Mouse (Mus musculus): ENCODE results near the gene Corin. TPM values are rescaled to one million over a fixed set of nuclear protein-coding genes. Genes with fewer than 3 reads are reported as not detected.
A peak's percentile ranks its signal among the peaks of the same experiment; 100 is the strongest.

Corin gene
- polyA plus RNA-seq (2012; rRNA removed): 2.3 and 3.0 TPM in 2 replicates

DNA sequence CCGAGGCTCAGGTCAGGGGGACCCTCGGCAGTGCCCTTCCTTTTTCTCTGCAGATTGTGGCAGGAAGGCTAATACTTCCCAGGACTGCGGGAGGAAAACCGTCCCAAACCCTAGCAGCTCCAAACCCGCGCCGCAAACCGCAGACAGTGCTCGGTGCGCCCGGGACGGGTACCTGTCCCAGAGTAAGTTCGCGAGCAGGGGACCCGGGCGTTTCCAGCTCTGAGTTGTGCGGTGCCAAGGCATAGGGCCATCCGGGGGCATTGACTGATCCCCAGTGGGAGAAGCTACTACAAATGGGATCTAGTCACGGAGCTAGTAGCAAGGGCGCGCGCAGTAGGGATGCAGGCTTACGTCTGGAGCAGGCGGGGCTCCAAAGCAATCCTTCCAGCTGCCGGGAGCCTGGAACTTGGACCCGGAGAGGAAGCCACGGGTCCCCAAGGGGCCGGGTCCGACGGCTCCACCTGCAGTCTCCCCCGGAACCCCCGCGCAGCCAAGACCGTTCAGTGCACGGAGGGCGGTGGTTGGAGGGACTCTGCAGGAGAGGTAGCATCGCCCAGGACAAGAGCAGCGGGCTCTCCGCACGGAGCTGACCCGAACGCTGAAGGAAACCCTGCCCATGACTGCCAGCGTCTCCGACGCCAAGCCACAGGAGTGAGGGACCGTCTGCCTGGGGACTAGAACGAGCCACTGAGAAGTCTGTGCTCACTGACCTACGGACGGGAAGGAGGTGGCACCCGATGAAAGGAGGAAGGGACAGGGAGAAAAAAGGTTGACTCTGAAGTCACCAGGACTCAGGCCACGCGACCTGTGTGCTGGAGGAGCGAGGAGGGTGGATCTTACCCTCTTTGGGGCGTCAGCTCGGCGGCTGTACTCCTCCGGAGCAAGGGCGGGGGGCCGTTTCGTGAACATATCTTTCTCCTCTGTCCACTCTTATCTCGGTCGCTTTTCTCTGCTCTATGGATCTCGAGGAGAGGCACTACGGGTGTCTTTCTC lies at the start of gene Corin:
Gene Corin (minus strand): TSS at position 943 of the 993 bp plus-strand sequence.
- no peak within 1 kb of the TSS for H3K4me3 ChIP-seq (replicated peaks; ENCODE audit: insufficient read depth, low read depth, low read length)
- no peaks in the 10 kb centered on the region; the same call in 1 of the 2 replicates for H3K27me3 ChIP-seq (ENCODE audit: control insufficient read depth, insufficient read depth, low read length)
- WGBS: 2% methylated on average over 64 of the region's 64 CpGs
- DNase-seq: no peak
- TF ChIP-seq POLR2A (IDR thresholded peaks at IDR 0.05; ENCODE audit: borderline replicate concordance, insufficient read depth, low read length) (no peak), CTCF (IDR thresholded peaks at IDR 0.05; ENCODE audit: borderline replicate concordance, insufficient read depth, low read depth, low read length) (no peak)
- H3K4me1 ChIP-seq (ENCODE audit: control insufficient read depth, insufficient read depth, low read length): no peaks in the 10 kb centered on the region
- no peak within 1 kb of the TSS for H3K27ac ChIP-seq (ENCODE audit: insufficient read depth, low read length)

DNA sequence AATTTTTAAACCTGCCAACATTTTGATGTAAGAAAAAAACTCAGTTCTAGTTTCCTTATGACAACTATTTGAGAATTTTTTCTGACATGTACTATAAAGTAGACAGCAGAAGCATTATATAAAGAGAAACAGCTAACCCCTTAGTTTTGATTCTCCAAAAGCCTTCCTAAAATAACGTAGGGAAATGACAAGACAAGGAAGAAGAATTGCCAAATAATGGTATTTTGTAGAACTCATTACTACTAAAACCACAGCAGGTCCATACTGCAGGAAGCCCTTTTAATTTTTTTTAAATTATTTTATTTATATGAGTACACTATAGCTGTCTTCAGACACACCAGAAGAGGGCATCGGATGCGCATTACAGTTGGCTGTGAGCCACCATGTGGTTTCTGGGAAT lies 46.9 kb upstream of the Corin start:
- no peak for DNase-seq
- no peak overlapping the region for H3K27ac ChIP-seq (ENCODE audit: insufficient read depth, low read length)
- TF ChIP-seq CTCF (IDR thresholded peaks at IDR 0.05; ENCODE audit: borderline replicate concordance, insufficient read depth, low read depth, low read length): no peak
- TF ChIP-seq POLR2A (IDR thresholded peaks at IDR 0.05; ENCODE audit: borderline replicate concordance, insufficient read depth, low read length): no peak
- H3K4me1 ChIP-seq (ENCODE audit: control insufficient read depth, insufficient read depth, low read length): no peaks in the 10 kb centered on the region
- no peaks in the 10 kb centered on the region for H3K27me3 ChIP-seq (ENCODE audit: control insufficient read depth, insufficient read depth, low read length)
- no peak overlapping the region for H3K4me3 ChIP-seq (replicated peaks; ENCODE audit: insufficient read depth, low read depth, low read length)
- 88% methylated on average over 3 of the region's 3 CpGs for WGBS

DNA sequence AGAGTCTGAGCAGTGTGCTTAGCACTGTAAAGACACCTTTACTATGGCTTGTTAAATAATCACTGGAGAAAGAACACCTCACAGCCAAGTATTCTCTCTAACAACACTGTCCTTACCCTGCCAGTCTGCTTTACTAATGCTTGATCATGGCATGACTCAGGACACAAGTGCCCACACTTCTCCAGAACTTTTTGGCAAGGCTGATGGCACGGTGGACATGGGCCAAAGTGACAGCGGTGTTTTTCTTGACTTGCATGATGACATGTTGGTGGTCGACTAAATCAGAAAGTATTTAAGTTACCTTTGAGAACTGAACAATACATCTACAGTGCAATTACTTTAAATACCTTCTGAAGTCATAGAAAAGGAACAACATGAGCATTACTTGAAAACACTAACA lies 24.6 kb upstream of the Corin start:
- 25% methylated on average over 3 of the region's 3 CpGs for WGBS
- no peak for DNase-seq
- TF ChIP-seq CTCF (IDR thresholded peaks at IDR 0.05; ENCODE audit: borderline replicate concordance, insufficient read depth, low read depth, low read length): no peak
- TF ChIP-seq POLR2A (IDR thresholded peaks at IDR 0.05; ENCODE audit: borderline replicate concordance, insufficient read depth, low read length): no peak
- H3K27ac ChIP-seq (ENCODE audit: insufficient read depth, low read length): no peak overlapping the region
- no peak overlapping the region for H3K4me3 ChIP-seq (replicated peaks; ENCODE audit: insufficient read depth, low read depth, low read length)
- no peaks in the 10 kb centered on the region for H3K4me1 ChIP-seq (ENCODE audit: control insufficient read depth, insufficient read depth, low read length)
- H3K27me3 ChIP-seq (ENCODE audit: control insufficient read depth, insufficient read depth, low read length): no peaks in the 10 kb centered on the region

GRCm38 (mm10) chr5:72513808-72514207 lies 9.5 kb upstream of the Corin start:
- Histone ChIP-seq H3K27ac (ENCODE audit: insufficient read depth, low read length) (no peak overlapping the region), H3K4me3 (replicated peaks; ENCODE audit: insufficient read depth, low read depth, low read length) (no peak overlapping the region), H3K27me3 (ENCODE audit: control insufficient read depth, insufficient read depth, low read length) (no peaks in the 10 kb centered on the region), H3K4me1 (ENCODE audit: control insufficient read depth, insufficient read depth, low read length) (no peaks in the 10 kb centered on the region)
- no peak for DNase-seq
- no peak for TF ChIP-seq POLR2A (IDR thresholded peaks at IDR 0.05; ENCODE audit: borderline replicate concordance, insufficient read depth, low read length)
- TF ChIP-seq CTCF (IDR thresholded peaks at IDR 0.05; ENCODE audit: borderline replicate concordance, insufficient read depth, low read depth, low read length): no peak
- WGBS: 77% methylated on average over 5 of the region's 5 CpGs

DNA sequence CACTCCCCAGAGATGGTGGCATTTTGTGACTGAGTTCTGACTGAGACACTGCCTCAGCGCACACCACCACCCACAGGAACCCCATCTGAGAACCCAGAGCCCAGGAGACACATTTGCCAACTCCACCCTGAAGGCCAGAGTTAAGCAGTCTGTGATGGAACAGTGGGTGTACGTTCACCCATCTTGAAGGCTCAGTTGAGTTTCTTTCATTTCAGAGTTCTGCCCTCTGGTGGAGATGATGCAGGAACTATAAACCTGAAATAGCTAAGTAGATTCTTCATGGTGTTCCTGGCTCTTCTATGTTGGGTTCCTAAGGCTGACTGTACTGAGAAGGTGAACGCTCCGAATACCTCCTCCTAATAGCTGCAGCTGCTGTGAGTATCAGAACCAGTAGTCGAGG lies 1.5 kb upstream of the Corin start:
- Histone ChIP-seq H3K27ac (ENCODE audit: insufficient read depth, low read length) (no peak overlapping the region), H3K27me3 (ENCODE audit: control insufficient read depth, insufficient read depth, low read length) (no peaks in the 10 kb centered on the region; the same call in 1 of the 2 replicates), H3K4me1 (ENCODE audit: control insufficient read depth, insufficient read depth, low read length) (no peaks in the 10 kb centered on the region), H3K4me3 (replicated peaks; ENCODE audit: insufficient read depth, low read depth, low read length) (no peak overlapping the region)
- DNase-seq: no peak
- WGBS: 60% methylated on average over 5 of the region's 5 CpGs
- TF ChIP-seq POLR2A (IDR thresholded peaks at IDR 0.05; ENCODE audit: borderline replicate concordance, insufficient read depth, low read length) (no peak), CTCF (IDR thresholded peaks at IDR 0.05; ENCODE audit: borderline replicate concordance, insufficient read depth, low read depth, low read length) (0 out of 2 replicates have a peak, but pooled peaks have one; percentile 2)

DNA sequence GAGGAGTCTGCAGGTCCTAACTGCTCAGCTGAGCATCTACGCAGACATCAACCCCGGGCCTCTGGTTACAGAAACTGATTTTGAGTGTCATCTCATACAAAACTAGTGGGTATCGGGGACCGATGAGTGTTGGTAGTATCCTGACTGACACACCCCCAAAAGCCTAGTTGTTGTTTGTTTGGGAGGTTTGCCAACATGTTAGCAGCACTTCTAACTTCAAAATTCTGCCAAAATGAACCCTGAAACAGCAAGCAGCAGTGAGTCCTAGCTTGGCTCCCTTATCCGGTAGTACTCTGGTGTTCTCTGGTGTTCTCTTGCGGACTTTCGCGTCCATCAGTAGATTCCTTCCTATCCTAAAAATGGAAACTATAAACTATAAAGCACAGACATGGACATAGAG lies 1.5 kb downstream of the Corin start:
- no peak for DNase-seq
- Histone ChIP-seq H3K4me1 (ENCODE audit: control insufficient read depth, insufficient read depth, low read length) (no peaks in the 10 kb centered on the region), H3K27ac (ENCODE audit: insufficient read depth, low read length) (no peak overlapping the region), H3K27me3 (ENCODE audit: control insufficient read depth, insufficient read depth, low read length) (no peaks in the 10 kb centered on the region; the same call in 1 of the 2 replicates), H3K4me3 (replicated peaks; ENCODE audit: insufficient read depth, low read depth, low read length) (no peak overlapping the region)
- TF ChIP-seq CTCF (IDR thresholded peaks at IDR 0.05; ENCODE audit: borderline replicate concordance, insufficient read depth, low read depth, low read length) (no peak), POLR2A (IDR thresholded peaks at IDR 0.05; ENCODE audit: borderline replicate concordance, insufficient read depth, low read length) (no peak)
- WGBS: 67% methylated on average over 8 of the region's 8 CpGs

DNA sequence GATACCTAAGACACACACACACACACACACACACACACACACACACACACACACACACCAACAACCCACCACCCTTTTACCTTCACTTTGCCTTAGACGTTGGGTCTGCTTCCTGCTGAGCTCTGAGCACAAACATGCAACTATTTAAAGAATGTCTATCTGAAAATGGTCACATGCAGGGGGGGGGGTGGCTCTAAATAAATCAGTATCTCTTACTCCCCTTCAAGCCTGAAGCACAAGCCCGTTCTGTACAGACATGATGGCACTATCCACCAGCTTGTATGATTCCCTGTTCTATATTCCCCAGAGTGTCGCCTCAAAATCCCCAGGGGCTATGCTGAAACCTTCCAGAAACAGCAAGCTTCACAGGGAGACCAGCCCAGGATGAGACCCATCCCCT lies 2.5 kb downstream of the Corin start:
- Histone ChIP-seq H3K27ac (ENCODE audit: insufficient read depth, low read length) (no peak overlapping the region), H3K27me3 (ENCODE audit: control insufficient read depth, insufficient read depth, low read length) (no peaks in the 10 kb centered on the region; the same call in 1 of the 2 replicates), H3K4me1 (ENCODE audit: control insufficient read depth, insufficient read depth, low read length) (no peaks in the 10 kb centered on the region), H3K4me3 (replicated peaks; ENCODE audit: insufficient read depth, low read depth, low read length) (no peak overlapping the region)
- DNase-seq: no peak
- no peak for TF ChIP-seq POLR2A (IDR thresholded peaks at IDR 0.05; ENCODE audit: borderline replicate concordance, insufficient read depth, low read length)
- TF ChIP-seq CTCF (IDR thresholded peaks at IDR 0.05; ENCODE audit: borderline replicate concordance, insufficient read depth, low read depth, low read length): no peak
- WGBS: 67% methylated on average over 3 of the region's 3 CpGs

DNA sequence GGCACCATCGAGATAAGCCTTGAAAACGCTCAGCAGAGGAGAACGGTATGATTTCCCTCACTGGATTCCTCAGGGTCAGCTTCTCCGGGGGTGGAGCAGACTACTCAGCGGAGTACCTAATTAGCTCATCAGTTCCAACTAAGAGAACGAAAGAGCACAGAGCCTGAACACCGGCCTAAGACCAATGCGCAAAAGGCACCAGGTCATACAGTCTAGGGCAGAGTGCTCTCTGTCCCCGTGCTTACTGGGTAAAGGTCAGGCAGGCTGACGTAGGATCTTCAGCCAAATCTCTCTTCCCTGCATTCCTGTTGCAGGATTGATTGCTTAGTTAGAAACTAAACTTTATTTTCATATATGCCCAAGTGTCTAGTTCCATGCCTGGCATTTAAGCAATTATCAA lies 6.0 kb downstream of the Corin start:
- Histone ChIP-seq H3K4me3 (replicated peaks; ENCODE audit: insufficient read depth, low read depth, low read length) (no peak overlapping the region), H3K4me1 (ENCODE audit: control insufficient read depth, insufficient read depth, low read length) (no peaks in the 10 kb centered on the region), H3K27me3 (ENCODE audit: control insufficient read depth, insufficient read depth, low read length) (no peaks in the 10 kb centered on the region), H3K27ac (ENCODE audit: insufficient read depth, low read length) (no peak overlapping the region)
- TF ChIP-seq POLR2A (IDR thresholded peaks at IDR 0.05; ENCODE audit: borderline replicate concordance, insufficient read depth, low read length): no peak
- no peak for TF ChIP-seq CTCF (IDR thresholded peaks at IDR 0.05; ENCODE audit: borderline replicate concordance, insufficient read depth, low read depth, low read length)
- DNase-seq: no peak
- 81% methylated on average over 10 of the region's 10 CpGs for WGBS

All from cerebellum, adult 2 months (tissue).